Mouse (Mus musculus) bone marrow macrophage, adult 2 months (primary cell): ENCODE measurements around the gene Gmip.

Source experiments
- CTCF ChIP-seq: IDR thresholded peaks from 2 replicates; pipeline ENCODE4 v1.5.1; 2012; ENCODE audit warnings: low read depth, mild to moderate bottlenecking, low read length, moderate library complexity
- POLR2A ChIP-seq: IDR thresholded peaks from 2 replicates; pipeline ENCODE4 v1.6.1; 2012; ENCODE audit warnings: mild to moderate bottlenecking, low read depth, low read length, borderline replicate concordance

- TF ChIP-seq CTCF (no peak), POLR2A (no peak)
These were observed 33.9 kb upstream of the Gmip start, which contains the start of gene Gm20422 for GRCm38 (mm10) chr8:69774503-69775148.
